ENCODE assay signal across 25 mouse cellular contexts in genomic region chr9:12784241-12785010, GRCm38 (mm10).
A peak's percentile ranks its signal among the peaks of the same experiment; 100 is the strongest.
DNase-seq lines count a peak whose midpoint lies in the region; ATAC-seq and TF ChIP-seq lines count a peak whose summit lies in the region.
"Had no signal": no experiment of that assay in that cellular context is flagged by ENCODE, and none has a peak within 500 bp of the region (broad histone marks: within the 10 kb centered on the region; RNA-seq: fewer than 3 reads in every experiment).

No protein-coding gene starts in this region.

- peak; percentile 66 for DNase-seq in kidney, adult 2 months
- DNase-seq in kidney, adult 18-20 months = no peak
- DNase-seq in liver, adult 2 months (ENCODE audit: extremely low read depth, low read depth, low spot score) = peak; percentile 12
- DNase-seq in liver, postnatal 0 days = no peak
- DNase-seq in large intestine, adult 2 months (ENCODE audit: low read depth, low spot score) = peak; percentile 10
- DNase-seq in heart, adult 9 months (ENCODE audit: low spot score in 2 of 2) = no peak
- DNase-seq in spleen, postnatal 10 days (ENCODE audit: low spot score in 2 of 2) = no peak
- DNase-seq: adrenal gland, adult 8-10 months; adrenal gland, postnatal 25 days; cerebellum, adult 11 months; cerebellum, adult 2 months; cerebellum, adult 9-11 months; cerebellum, postnatal 25 days; forebrain, postnatal 0 days; gastrocnemius, postnatal 25 days; heart, adult 18-20 months; heart, postnatal 14 days; heart, postnatal 4 days had no signal

- no peak for ATAC-seq in liver, postnatal 0 days
- ATAC-seq: activated CD4-positive, CD25-positive, alpha-beta regulatory T cell, adult 4 months; forebrain, embryonic 14.5 days; forebrain, postnatal 0 days had no signal

- TF ChIP-seq CTCF in kidney, adult 2 months (conservative IDR thresholded peaks at IDR 0.05; ENCODE audit: insufficient read depth, insufficient read length, low read depth, low read length) = no peak
- no peak for TF ChIP-seq CTCF in liver, adult 2 months (IDR thresholded peaks at IDR 0.05; ENCODE audit: low read depth, low read length)
- no peak for TF ChIP-seq CTCF in liver, postnatal 0 days (IDR thresholded peaks at IDR 0.05; ENCODE audit: low read depth)

- no peaks in the 10 kb centered on the region; the same call in 1 of the 2 replicates for H3K4me1 ChIP-seq in kidney, adult 2 months (ENCODE audit: control insufficient read depth, insufficient read depth, low read length)
- no peaks in the 10 kb centered on the region for H3K4me1 ChIP-seq in liver, adult 2 months (ENCODE audit: control insufficient read depth, insufficient read depth, low read length)
- no peaks in the 10 kb centered on the region for H3K4me1 ChIP-seq in liver, postnatal 0 days (ENCODE audit: insufficient read depth)
- H3K4me1 ChIP-seq: embryonic facial prominence, embryonic 12.5 days; embryonic facial prominence, embryonic 15.5 days; heart, embryonic 10.5 days; heart, embryonic 13.5 days had no signal

- H3K9me3 ChIP-seq in liver, postnatal 0 days (ENCODE audit: low read length) = no peaks in the 10 kb centered on the region
- H3K9me3 ChIP-seq: embryonic facial prominence, embryonic 12.5 days; embryonic facial prominence, embryonic 15.5 days; heart, embryonic 10.5 days; heart, embryonic 13.5 days had no signal

- H3K27ac ChIP-seq in kidney, adult 2 months (ENCODE audit: insufficient read depth, low read depth, low read length) = peak overlapping the region; percentile 64
- H3K27ac ChIP-seq in liver, adult 2 months (replicated peaks; ENCODE audit: insufficient read depth, low read depth, low read length) = no peak overlapping the region
- H3K27ac ChIP-seq in liver, postnatal 0 days (ENCODE audit: low read depth) = no peak overlapping the region
- H3K27ac ChIP-seq: embryonic facial prominence, embryonic 12.5 days; embryonic facial prominence, embryonic 15.5 days; heart, embryonic 10.5 days; heart, embryonic 13.5 days; hindbrain, embryonic 14.5 days had no signal

- 51% methylated on average over 5 of the region's 5 CpGs for WGBS in kidney, adult 2 months
- 71% methylated on average over 5 of the region's 5 CpGs for WGBS in liver, adult 2 months
- WGBS in liver, postnatal 0 days (ENCODE audit: insufficient replicate concordance) = 66% methylated on average over 5 of the region's 5 CpGs
- 35% methylated on average over 5 of the region's 5 CpGs for WGBS in large intestine, adult 2 months

- no peaks in the 10 kb centered on the region for H3K79me2 ChIP-seq in liver, adult 2 months (ENCODE audit: control insufficient read depth, insufficient read depth, low read length)

- no peak for TF ChIP-seq POLR2A in kidney, adult 2 months (IDR thresholded peaks at IDR 0.05; ENCODE audit: low read depth, low read length)
- no peak for TF ChIP-seq POLR2A in liver, adult 2 months (IDR thresholded peaks at IDR 0.05; ENCODE audit: extremely low read depth, insufficient read depth, low read length)

- no peak for TF ChIP-seq EP300 in liver, postnatal 0 days (IDR thresholded peaks at IDR 0.05; ENCODE audit: low read depth)

- H3K9ac ChIP-seq in liver, adult 2 months (ENCODE audit: low read depth, low read length) = no peak overlapping the region
- H3K9ac ChIP-seq in liver, postnatal 0 days (replicated peaks) = no peak overlapping the region
- H3K9ac ChIP-seq: embryonic facial prominence, embryonic 12.5 days; embryonic facial prominence, embryonic 15.5 days; forebrain, postnatal 0 days; heart, embryonic 13.5 days; hindbrain, embryonic 14.5 days had no signal

- no peaks in the 10 kb centered on the region for H3K36me3 ChIP-seq in kidney, adult 2 months (ENCODE audit: control insufficient read depth, insufficient read depth, low read length)
- no peaks in the 10 kb centered on the region for H3K36me3 ChIP-seq in liver, adult 2 months (ENCODE audit: control insufficient read depth, insufficient read depth, low read length)
- H3K36me3 ChIP-seq in liver, postnatal 0 days (replicated peaks; ENCODE audit: insufficient read depth, low read length) = no peaks in the 10 kb centered on the region
- H3K36me3 ChIP-seq: embryonic facial prominence, embryonic 12.5 days; embryonic facial prominence, embryonic 15.5 days; heart, embryonic 10.5 days; heart, embryonic 13.5 days had no signal

- H3K4me3 ChIP-seq in kidney, adult 2 months (ENCODE audit: insufficient read depth, low read depth, low read length) = no peak overlapping the region
- H3K4me3 ChIP-seq in liver, adult 2 months (ENCODE audit: insufficient read depth, low read depth, low read length) = no peak overlapping the region
- no peak overlapping the region for H3K4me3 ChIP-seq in liver, postnatal 0 days (ENCODE audit: low read depth, low read length)
- H3K4me3 ChIP-seq: embryonic facial prominence, embryonic 12.5 days; embryonic facial prominence, embryonic 15.5 days; heart, embryonic 10.5 days; heart, embryonic 13.5 days had no signal

- no peaks in the 10 kb centered on the region for H3K27me3 ChIP-seq in kidney, adult 2 months (replicated peaks; ENCODE audit: control insufficient read depth, insufficient read depth, low read length)
- no peaks in the 10 kb centered on the region for H3K27me3 ChIP-seq in liver, adult 2 months (ENCODE audit: control insufficient read depth, insufficient read depth, low read length)
- H3K27me3 ChIP-seq in liver, postnatal 0 days (ENCODE audit: insufficient read depth, low read length) = no peaks in the 10 kb centered on the region
- H3K27me3 ChIP-seq: embryonic facial prominence, embryonic 12.5 days; embryonic facial prominence, embryonic 15.5 days; heart, embryonic 13.5 days had no signal

- no peak overlapping the region for H3K4me2 ChIP-seq in liver, postnatal 0 days (ENCODE audit: low read depth, low read length)
- H3K4me2 ChIP-seq: embryonic facial prominence, embryonic 12.5 days; embryonic facial prominence, embryonic 15.5 days; heart, embryonic 13.5 days; hindbrain, embryonic 14.5 days had no signal

Comparison
In these comparisons a context has a peak if more than half of its experiments do, and no peak if none do; other contexts are left out.
1. DNase-seq: peak in kidney, adult 2 months (single experiment), liver, adult 2 months (single experiment) and large intestine, adult 2 months (single experiment); none in kidney, adult 18-20 months (single experiment), liver, postnatal 0 days (single experiment), heart, adult 9 months (0 of 2) and spleen, postnatal 10 days (0 of 2).